Mouse (Mus musculus) limb, embryonic 14.5 days (tissue): ENCODE results near the gene Dnajb13. TPM values are rescaled to one million over a fixed set of nuclear protein-coding genes. Genes with fewer than 3 reads are reported as not detected.
"Not testable (repeated sequence)": the region's sequence is repeated elsewhere in the genome, so short reads cannot be mapped to it uniquely, and the experiment has no call there.

Experiments used
- ATAC-seq: fragments of 200-750 bp; cut with Nextera tagmentation; 2 replicates; pipeline ENCODE4 v1.8.0; 2017; ENCODE audit warnings: low read depth, moderate number of reproducible peaks, moderate TSS enrichment; ENCODE audit not compliant: low FRiP score
- DNase-seq: peaks from one replicate; pipeline ENCODE4 v3.0.0-alpha.2; 2015; ENCODE audit warnings: low spot score
- H3K27ac ChIP-seq: fragments of 300-500 bp; sonication (generic); replicated peaks from 2 replicates; pipeline ENCODE4 v1.5.1; 2014; ENCODE audit warnings: low read depth, mild to moderate bottlenecking, low read length, moderate library complexity, mixed read lengths
- H3K27me3 ChIP-seq: fragments of 300-500 bp; sonication (generic); 2 replicates; pipeline ENCODE4 v1.6.1; 2014; ENCODE audit warnings: low read length, mixed read lengths; ENCODE audit not compliant: control insufficient read depth, insufficient read depth
- H3K36me3 ChIP-seq: fragments of 300-500 bp; sonication (generic); 2 replicates; pipeline ENCODE4 v1.6.1; 2014; ENCODE audit warnings: mild to moderate bottlenecking, low read length, moderate library complexity, mixed read lengths; ENCODE audit not compliant: control insufficient read depth, insufficient read depth
- H3K4me1 ChIP-seq: fragments of 300-500 bp; sonication (generic); 2 replicates; pipeline ENCODE4 v1.6.1; 2014; ENCODE audit warnings: antibody characterized with exemption, low read length, mixed read lengths; ENCODE audit not compliant: control insufficient read depth, insufficient read depth
- H3K4me2 ChIP-seq: fragments of 300-500 bp; sonication (generic); replicated peaks from 2 replicates; pipeline ENCODE4 v1.6.1; 2014; ENCODE audit warnings: low read depth, mild to moderate bottlenecking, low read length, moderate library complexity; ENCODE audit not compliant: severe bottlenecking
- H3K4me3 ChIP-seq: fragments of 300-500 bp; sonication (generic); replicated peaks from 2 replicates; pipeline ENCODE4 v1.5.1; 2014; ENCODE audit warnings: low read length
- H3K9ac ChIP-seq: fragments of 300-500 bp; sonication (generic); 2 replicates; pipeline ENCODE4 v1.6.1; 2014; ENCODE audit warnings: mild to moderate bottlenecking, low read depth, low read length, moderate library complexity; ENCODE audit not compliant: severe bottlenecking
- H3K9me3 ChIP-seq: fragments of 300-500 bp; sonication (generic); 2 replicates; pipeline ENCODE4 v1.6.1; 2016; ENCODE audit warnings: low read length; ENCODE audit not compliant: control insufficient read depth
- POLR2A ChIP-seq: fragments of 200-500 bp; IDR thresholded peaks from 2 replicates; pipeline ENCODE4 v1.8.0; 2012; ENCODE audit warnings: inconsistent platforms, mild to moderate bottlenecking, moderate library complexity, borderline replicate concordance; ENCODE audit not compliant: insufficient read depth, insufficient read length; ENCODE audit errors: extremely low read depth
- WGBS: fragments of 180-500 bp; shearing (Covaris S2); extraction: QIAGEN DNeasy Blood & Tissue Kit; methylation state at CpG from one replicate; pipeline ENCODE4 v1.1.7; 2014; 5-methylcytosine and 5-hydroxymethylcytosine counted together
- polyA plus RNA-seq, 2 experiments: library from polyadenylated mRNA; depleted of rRNA in 1 of 2; stranded (reverse) in 1 of 2; unstranded in 1 of 2; fragments of >200 nt; fragmentation: Nextera tagmentation in 1 of 2; extraction: Ambion mirVana in 1 of 2; gene quantifications; 2 replicates each; pipeline versions ENCODE4 v1.2.1 to v1.2.3; 2012 to 2014

The Dnajb13 gene
- polyA plus RNA-seq, 2 experiments, result 0.14 TPM

GRCm38 (mm10) chr7:100492391-100493116, 22.2 kb downstream of the Dnajb13 start:
- H3K4me2 ChIP-seq, result peak overlapping the region; percentile 95
- H3K9ac ChIP-seq, result peak overlapping the region; percentile 60
- peaks cover 6% of the 10 kb centered on the region for H3K36me3 ChIP-seq
- WGBS, result 3% methylated on average over 31 of the region's 36 CpGs
- no peak for DNase-seq
- no peak for TF ChIP-seq POLR2A
- peak; percentile 10; the same call in 1 of the 2 replicates for ATAC-seq
- H3K4me3 ChIP-seq, result peak overlapping the region; percentile 44
- peaks cover 27% of the 10 kb centered on the region for H3K4me1 ChIP-seq
- 0 out of 2 replicates have a peak overlapping the region, but pooled peaks have one; percentile 19 for H3K27ac ChIP-seq
- H3K9me3 ChIP-seq, result no peaks in the 10 kb centered on the region
- H3K27me3 ChIP-seq, result no peaks in the 10 kb centered on the region

- no peak overlapping the region for H3K9ac ChIP-seq
- DNase-seq (peak; percentile 33), ATAC-seq (no peak)
- 32% methylated on average over 10 of the region's 10 CpGs for whole genome bisulfite sequencing
- no peaks in the 10 kb centered on the region for H3K27me3 ChIP-seq
- no peaks in the 10 kb centered on the region for H3K9me3 ChIP-seq
- no peak overlapping the region for H3K4me2 ChIP-seq
- no peak overlapping the region for H3K4me3 ChIP-seq
- peaks cover 7% of the 10 kb centered on the region; the same call in 1 of the 2 replicates for H3K4me1 ChIP-seq
- no peak for TF ChIP-seq POLR2A
- H3K27ac ChIP-seq, result no peak overlapping the region
- no peaks in the 10 kb centered on the region for H3K36me3 ChIP-seq
These were observed 26.2 kb downstream of the Dnajb13 start for GRCm38 (mm10) chr7:100488474-100489048.

GRCm38 (mm10) chr7:100487301-100487700, 27.5 kb downstream of the Dnajb13 start:
- H3K9ac ChIP-seq, result no peak overlapping the region
- H3K4me1 ChIP-seq, result 0 out of 2 replicates have a peak, but pooled peaks cover 1% of the 10 kb centered on the region
- DNase-seq (no peak), ATAC-seq (no peak)
- 47% methylated on average over 2 of the region's 2 CpGs for WGBS
- no peak overlapping the region for H3K27ac ChIP-seq
- no peaks in the 10 kb centered on the region for H3K9me3 ChIP-seq
- TF ChIP-seq POLR2A, result no peak
- H3K36me3 ChIP-seq, result no peaks in the 10 kb centered on the region
- H3K4me3 ChIP-seq, result no peak overlapping the region
- H3K4me2 ChIP-seq, result no peak overlapping the region
- H3K27me3 ChIP-seq, result no peaks in the 10 kb centered on the region

GRCm38 (mm10) chr7:100484493-100484892, 30.3 kb downstream of the Dnajb13 start:
- DNase-seq, result no peak
- TF ChIP-seq POLR2A, result no peak
- Histone ChIP-seq H3K9ac (no peak overlapping the region), H3K27ac (no peak overlapping the region), H3K4me2 (no peak overlapping the region), H3K9me3 (no peaks in the 10 kb centered on the region), H3K4me3 (no peak overlapping the region), H3K27me3 (no peaks in the 10 kb centered on the region), H3K4me1 (no peaks in the 10 kb centered on the region), H3K36me3 (no peaks in the 10 kb centered on the region)
- ATAC-seq, result no peak
- WGBS, result 87% methylated on average over 5 of the region's 5 CpGs

- not testable (repeated sequence) for H3K4me3 ChIP-seq
These were observed 32.7 kb downstream of the Dnajb13 start for GRCm38 (mm10) chr7:100482046-100482445.

More at GRCm38 (mm10) chr7:100482046-100482445, 32.7 kb downstream of the Dnajb13 start:
- not testable (repeated sequence) for H3K4me2 ChIP-seq, DNase-seq, ATAC-seq, H3K36me3 ChIP-seq, H3K9ac ChIP-seq, H3K27ac ChIP-seq, H3K27me3 ChIP-seq, H3K9me3 ChIP-seq, H3K4me1 ChIP-seq
- WGBS, result 84% methylated on average over 2 of the region's 2 CpGs
